Mouse (Mus musculus): Measurements from ENCODE around the gene Xpo1.
A peak's percentile ranks its signal among the peaks of the same experiment; 100 is the strongest.
"Not testable (repeated sequence)": the region's sequence is repeated elsewhere in the genome, so short reads cannot be mapped to it uniquely, and the experiment has no call there.

The Xpo1 gene

GRCm38 (mm10) chr11:23255427-23256193 is at the start of gene Xpo1:
Xpo1 (plus strand) TSS chr11:23256041.
- DNase-seq (ENCODE audit: low read depth, low spot score) = peak; percentile 100

- DNase-seq (ENCODE audit: low read depth, low spot score) = no peak
These were observed 46.1 kb upstream of the Xpo1 start for GRCm38 (mm10) chr11:23209717-23210116.

- DNase-seq (ENCODE audit: low read depth, low spot score) = no peak
These were observed 45.0 kb upstream of the Xpo1 start for GRCm38 (mm10) chr11:23210590-23211510.

- no peak for DNase-seq (ENCODE audit: low read depth, low spot score)
These were observed 38.4 kb upstream of the Xpo1 start for GRCm38 (mm10) chr11:23217430-23217829.

GRCm38 (mm10) chr11:23236015-23236414 is 19.8 kb upstream of the Xpo1 start:
- DNase-seq (ENCODE audit: low read depth, low spot score) = no peak

- no peak for DNase-seq (ENCODE audit: low read depth, low spot score)
These were observed 1.9 kb upstream of the Xpo1 start for GRCm38 (mm10) chr11:23253931-23254330.

- peak; percentile 18 for DNase-seq (ENCODE audit: low read depth, low spot score)
These were observed 1.3 kb upstream of the Xpo1 start for GRCm38 (mm10) chr11:23254548-23254947.

GRCm38 (mm10) chr11:23255053-23255426 is 801 bp upstream of the Xpo1 start:
- DNase-seq (ENCODE audit: low read depth, low spot score) = no peak

GRCm38 (mm10) chr11:23256194-23256802 is 457 bp downstream of the Xpo1 start:
- DNase-seq (ENCODE audit: low read depth, low spot score) = no peak

- peak; percentile 89 for DNase-seq (ENCODE audit: low read depth, low spot score)
These were observed 1.2 kb downstream of the Xpo1 start for GRCm38 (mm10) chr11:23256803-23257704.

- DNase-seq (ENCODE audit: low read depth, low spot score) = no peak
These were observed 3.2 kb downstream of the Xpo1 start for GRCm38 (mm10) chr11:23259073-23259472.

- DNase-seq (ENCODE audit: low read depth, low spot score) = no peak
These were observed 3.6 kb downstream of the Xpo1 start for GRCm38 (mm10) chr11:23259481-23259880.

- DNase-seq (ENCODE audit: low read depth, low spot score) = no peak
These were observed 4.3 kb downstream of the Xpo1 start for GRCm38 (mm10) chr11:23260186-23260585.

- DNase-seq (ENCODE audit: low read depth, low spot score) = peak; percentile 49
These were observed 5.6 kb downstream of the Xpo1 start for GRCm38 (mm10) chr11:23261490-23261889.

- DNase-seq (ENCODE audit: low read depth, low spot score) = no peak
These were observed 9.1 kb downstream of the Xpo1 start for GRCm38 (mm10) chr11:23264949-23265348.

- peak; percentile 82 for DNase-seq (ENCODE audit: low read depth, low spot score)
These were observed 16.2 kb downstream of the Xpo1 start for GRCm38 (mm10) chr11:23271770-23272724.

GRCm38 (mm10) chr11:23275780-23276179 is 19.9 kb downstream of the Xpo1 start:
- DNase-seq (ENCODE audit: low read depth, low spot score) = no peak

- DNase-seq (ENCODE audit: low read depth, low spot score) = no peak
These were observed 28.6 kb downstream of the Xpo1 start for GRCm38 (mm10) chr11:23284469-23284868.

- not testable (repeated sequence) for DNase-seq (ENCODE audit: low read depth, low spot score)
These were observed 33.0 kb downstream of the Xpo1 start for GRCm38 (mm10) chr11:23288866-23289265.

GRCm38 (mm10) chr11:23297379-23297778 is 41.5 kb downstream of the Xpo1 start:
- no peak for DNase-seq (ENCODE audit: low read depth, low spot score)
